Mouse (Mus musculus) bone marrow macrophage, adult 2 months (primary cell): ENCODE results near the gene Oscp1.

Experiments
- CTCF ChIP-seq: IDR thresholded peaks from 2 replicates; pipeline ENCODE4 v1.5.1; 2012; ENCODE audit warnings: low read depth, mild to moderate bottlenecking, low read length, moderate library complexity
- POLR2A ChIP-seq: IDR thresholded peaks from 2 replicates; pipeline ENCODE4 v1.6.1; 2012; ENCODE audit warnings: mild to moderate bottlenecking, low read depth, low read length, borderline replicate concordance

DNA sequence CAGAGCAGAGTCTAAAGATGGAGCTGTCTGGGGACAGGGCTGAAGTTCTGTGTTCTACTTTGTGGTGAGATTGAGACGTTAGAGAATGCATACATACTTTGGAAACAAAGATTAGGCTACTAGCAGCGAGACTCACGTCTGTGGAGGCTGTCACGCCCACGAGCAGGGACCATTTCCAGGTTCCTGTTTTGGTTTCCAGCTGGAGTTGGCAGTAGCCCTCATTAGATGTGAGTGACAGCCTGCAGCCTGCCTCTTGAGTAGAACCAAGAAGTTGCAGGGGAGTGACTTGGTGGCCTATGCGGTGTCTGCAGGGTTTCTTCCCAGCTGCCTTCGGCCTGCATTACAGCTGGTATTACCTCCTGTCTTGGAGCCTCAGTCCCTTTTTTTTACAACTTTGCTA is 6.7 kb upstream of the Oscp1 start:
- TF ChIP-seq POLR2A (no peak), CTCF (no peak)
